Mouse (Mus musculus) left cerebral cortex, adult 11 months (tissue): Measurements from ENCODE around the gene Rffl.

Experiments used
- DNase-seq: peaks from one replicate; pipeline ENCODE4 v3.0.0; 2022; ENCODE audit warnings: low spot score

Gene Rffl

GRCm38 (mm10) chr11:82764438-82764924 lies 106.5 kb downstream of the Rffl start:
- DNase-seq = no peak

DNA sequence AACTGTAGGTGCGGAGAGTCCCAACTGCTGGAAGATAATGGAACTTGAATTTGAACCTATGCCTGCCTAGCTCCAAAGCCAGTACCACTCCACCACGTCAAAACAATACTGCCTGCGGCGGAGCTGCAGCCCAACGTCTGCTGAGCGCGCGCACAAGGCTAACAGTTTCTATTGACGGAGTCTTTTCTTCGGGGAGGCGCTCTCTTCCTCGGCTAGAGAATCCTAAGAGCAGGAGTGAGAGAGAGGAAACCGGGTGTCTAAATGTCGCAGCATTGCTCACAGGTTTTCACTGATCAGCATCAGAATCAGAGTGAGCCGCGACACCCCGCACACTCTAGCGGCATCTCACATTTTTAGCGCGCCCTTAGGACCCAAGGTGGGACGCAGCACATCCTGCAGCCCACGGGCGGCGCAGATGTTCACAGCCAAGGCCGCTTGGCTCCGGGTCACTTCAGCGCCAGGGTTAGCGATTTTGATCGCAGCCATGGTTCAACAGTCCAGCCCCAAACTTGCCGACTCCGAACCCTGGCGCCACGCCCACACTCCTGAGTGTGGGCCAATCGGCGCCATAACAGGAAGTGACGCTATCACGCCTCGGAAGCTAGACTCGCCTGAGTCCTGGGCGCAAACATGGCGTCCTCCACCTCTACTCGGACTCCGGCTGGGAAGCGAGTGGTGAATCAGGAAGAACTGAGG lies 107.1 kb downstream of the Rffl start, which contains the start of the genes Cct6b and Zfp830:
Cct6b (minus strand) TSS at position 580 of the 696 bp plus-strand sequence.
Zfp830 (plus strand) TSS at position 604 of the 696 bp plus-strand sequence.
- peak; percentile 87 for DNase-seq

DNA sequence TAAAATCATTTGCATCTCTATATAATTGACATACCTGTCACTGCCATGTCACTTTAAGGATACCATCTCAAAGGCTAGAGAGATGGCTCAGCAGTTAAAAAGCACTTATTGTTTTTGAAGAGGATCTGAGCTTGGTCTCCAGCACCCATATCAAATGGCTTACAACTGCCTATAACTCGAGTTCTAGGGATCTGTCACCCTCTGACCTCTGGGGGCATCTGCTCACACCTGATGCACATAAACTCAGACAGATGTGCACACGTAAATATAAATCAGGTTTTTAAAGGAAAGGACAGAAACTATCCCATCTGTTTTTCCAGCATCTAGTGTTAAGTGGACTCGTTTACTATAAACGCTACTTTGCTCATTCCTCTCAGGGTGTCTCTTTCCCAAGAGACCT lies 107.7 kb downstream of the Rffl start:
- no peak for DNase-seq

GRCm38 (mm10) chr11:82762286-82762829 lies 108.7 kb downstream of the Rffl start:
- DNase-seq = no peak

DNA sequence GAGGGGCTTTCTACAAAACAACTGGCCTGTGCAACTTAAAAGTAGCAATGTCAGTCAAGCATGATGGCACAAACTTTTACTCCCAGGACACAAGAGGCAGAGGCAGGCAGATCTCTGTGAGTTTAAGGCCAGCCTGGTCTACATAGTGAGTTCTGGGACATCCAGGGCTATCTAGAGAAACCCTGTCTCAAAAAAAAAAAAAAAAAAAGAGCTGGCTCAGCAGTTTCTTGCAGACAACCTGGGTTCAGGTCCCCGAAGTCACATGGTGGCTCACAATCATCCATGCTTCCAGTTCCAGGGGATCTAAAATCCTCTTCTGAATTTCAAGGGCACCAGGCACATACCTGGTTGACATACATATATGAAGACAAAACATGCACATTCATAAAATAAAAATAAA lies 115.1 kb downstream of the Rffl start:
- no peak for DNase-seq
